Mouse (Mus musculus) olfactory bulb, adult 2 months (tissue): ENCODE results near the gene Sorcs3. TPM values are rescaled to one million over a fixed set of nuclear protein-coding genes. Genes with fewer than 3 reads are reported as not detected.

ENCODE experiments used
- H3K27ac ChIP-seq: fragments of 200-500 bp; 2 replicates; pipeline ENCODE4 v1.5.1; 2012; ENCODE audit warnings: low read depth, low read length; ENCODE audit not compliant: insufficient read depth
- H3K4me1 ChIP-seq: fragments of 200-500 bp; 2 replicates; pipeline ENCODE4 v1.6.1; 2012; ENCODE audit warnings: low read length; ENCODE audit not compliant: control insufficient read depth, insufficient read depth
- H3K4me3 ChIP-seq: fragments of 200-500 bp; 2 replicates; pipeline ENCODE4 v1.5.1; 2012; ENCODE audit warnings: mild to moderate bottlenecking, low read depth, low read length, moderate library complexity; ENCODE audit not compliant: insufficient read depth
- CTCF ChIP-seq: fragments of 200-500 bp; IDR thresholded peaks from 2 replicates; pipeline ENCODE4 v1.5.1; 2012; ENCODE audit warnings: low read depth, mild to moderate bottlenecking, low read length, moderate library complexity; ENCODE audit not compliant: insufficient read depth
- POLR2A ChIP-seq: fragments of 200-500 bp; IDR thresholded peaks from 2 replicates; pipeline ENCODE4 v1.6.1; 2012; ENCODE audit warnings: mild to moderate bottlenecking, low read depth, low read length, moderate library complexity; ENCODE audit not compliant: insufficient read depth
- WGBS: fragments of 180-500 bp; shearing (Covaris S2); methylation state at CpG from one replicate; pipeline ENCODE4 v1.1.7; 2018; 5-methylcytosine and 5-hydroxymethylcytosine counted together
- polyA plus RNA-seq: library from polyadenylated mRNA; stranded (reverse); fragments of >200 nt; gene quantifications from 2 replicates; pipeline ENCODE4 v1.2.4, GENCODE M21; 2012; ENCODE audit warnings: low replicate concordance; ENCODE audit not compliant: missing spikeins, insufficient read depth, insufficient read length

Gene Sorcs3
- polyA plus RNA-seq, 1 experiment: not detected

- Histone ChIP-seq H3K4me3 (no peak overlapping the region), H3K27ac (no peak overlapping the region), H3K4me1 (no peaks in the 10 kb centered on the region; the same call in 1 of the 2 replicates)
- 88% methylated on average over 8 of the region's 8 CpGs for WGBS
- TF ChIP-seq CTCF (no peak), POLR2A (no peak)
Observed at GRCm38 (mm10) chr19:48308341-48308740, 102.5 kb downstream of the Sorcs3 start.

- H3K4me1 ChIP-seq: no peaks in the 10 kb centered on the region; the same call in 1 of the 2 replicates
- TF ChIP-seq CTCF: no peak
- H3K27ac ChIP-seq: no peak overlapping the region
- 29% methylated on average over 15 of the region's 15 CpGs for WGBS
- no peak overlapping the region for H3K4me3 ChIP-seq
Observed at GRCm38 (mm10) chr19:48309531-48310337, 103.9 kb downstream of the Sorcs3 start.

GRCm38 (mm10) chr19:48310338-48310710 lies 104.5 kb downstream of the Sorcs3 start:
- no peak for TF ChIP-seq POLR2A
- no peak for TF ChIP-seq CTCF
- Histone ChIP-seq H3K27ac (no peak overlapping the region), H3K4me3 (no peak overlapping the region), H3K4me1 (no peaks in the 10 kb centered on the region; the same call in 1 of the 2 replicates)
- 42% methylated on average over 6 of the region's 6 CpGs for WGBS

GRCm38 (mm10) chr19:48313776-48314175 lies 108.0 kb downstream of the Sorcs3 start:
- no peak for TF ChIP-seq POLR2A
- no peak for TF ChIP-seq CTCF
- Histone ChIP-seq H3K4me1 (no peaks in the 10 kb centered on the region; the same call in 1 of the 2 replicates), H3K4me3 (no peak overlapping the region), H3K27ac (no peak overlapping the region)
- 95% methylated on average over 9 of the region's 9 CpGs for WGBS

GRCm38 (mm10) chr19:48327115-48327514 lies 121.3 kb downstream of the Sorcs3 start:
- H3K27ac ChIP-seq: no peak overlapping the region
- TF ChIP-seq POLR2A (no peak), CTCF (no peak)
- no peak overlapping the region for H3K4me3 ChIP-seq

GRCm38 (mm10) chr19:48328171-48328570 lies 122.3 kb downstream of the Sorcs3 start:
- Histone ChIP-seq H3K27ac (no peak overlapping the region), H3K4me1 (no peaks in the 10 kb centered on the region; the same call in 1 of the 2 replicates), H3K4me3 (no peak overlapping the region)
- 75% methylated on average over 8 of the region's 8 CpGs for WGBS
- TF ChIP-seq POLR2A: no peak
- TF ChIP-seq CTCF: no peak

More at GRCm38 (mm10) chr19:48327115-48327514, 121.3 kb downstream of the Sorcs3 start:
- H3K4me1 ChIP-seq: no peaks in the 10 kb centered on the region
- WGBS: 68% methylated on average over 6 of the region's 6 CpGs

- TF ChIP-seq CTCF (no peak), POLR2A (no peak)
- 34% methylated on average over 1 of the region's 1 CpGs for WGBS
- Histone ChIP-seq H3K27ac (no peak overlapping the region), H3K4me1 (no peaks in the 10 kb centered on the region; the same call in 1 of the 2 replicates), H3K4me3 (no peak overlapping the region)
Observed at GRCm38 (mm10) chr19:48331640-48332039, 125.8 kb downstream of the Sorcs3 start.

- 90% methylated on average over 2 of the region's 2 CpGs for WGBS
- H3K27ac ChIP-seq: no peak overlapping the region
- TF ChIP-seq CTCF: no peak
- TF ChIP-seq POLR2A: no peak
- no peak overlapping the region for H3K4me3 ChIP-seq
- H3K4me1 ChIP-seq: no peaks in the 10 kb centered on the region; the same call in 1 of the 2 replicates
Observed at GRCm38 (mm10) chr19:48333085-48333484, 127.3 kb downstream of the Sorcs3 start.

GRCm38 (mm10) chr19:48337461-48337860 lies 131.6 kb downstream of the Sorcs3 start:
- TF ChIP-seq POLR2A (no peak), CTCF (no peak)

More at GRCm38 (mm10) chr19:48337461-48337860, 131.6 kb downstream of the Sorcs3 start:
- no peak overlapping the region for H3K27ac ChIP-seq
- H3K4me3 ChIP-seq: no peak overlapping the region
- H3K4me1 ChIP-seq: no peaks in the 10 kb centered on the region; the same call in 1 of the 2 replicates
- 71% methylated on average over 6 of the region's 6 CpGs for WGBS
